Mouse (Mus musculus): ENCODE data around the gene Ncdn. TPM values are rescaled to one million over a fixed set of nuclear protein-coding genes. Genes with fewer than 3 reads are reported as not detected.

The Ncdn gene
- polyA plus RNA-seq, 1 experiment, result 42.4 TPM

DNA sequence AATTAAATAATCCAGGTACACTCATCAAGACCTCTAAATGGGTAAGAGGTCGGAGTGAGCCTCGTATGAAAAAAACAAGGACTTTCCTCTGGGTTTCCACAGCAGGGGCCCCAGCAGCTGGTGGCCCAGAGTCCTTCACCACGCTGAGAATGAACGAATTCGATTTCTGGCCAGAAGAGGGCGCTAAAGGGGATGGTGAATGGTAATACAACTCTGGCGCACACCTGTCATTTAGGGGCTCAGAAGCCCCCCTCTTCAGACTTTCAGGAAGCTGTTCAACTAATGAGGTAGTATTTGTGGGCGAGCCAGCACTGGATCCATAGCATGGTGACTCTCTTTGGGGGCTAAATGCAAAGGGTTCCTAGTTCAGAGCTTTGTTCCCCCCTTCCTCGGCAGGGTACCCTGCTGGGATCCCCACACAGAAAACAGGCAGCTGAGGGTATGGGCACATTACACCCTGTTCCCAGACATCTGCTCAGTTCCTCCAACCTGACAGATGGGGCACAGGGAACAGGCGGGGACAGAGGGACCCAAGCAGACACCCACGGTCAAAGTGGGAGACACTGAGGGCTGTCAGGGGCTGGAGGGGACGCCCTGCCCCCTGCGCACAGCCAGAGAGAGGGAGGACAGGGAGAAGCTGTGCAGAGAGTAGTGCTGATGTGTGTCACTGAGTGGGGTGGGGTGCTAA is 7.6 kb downstream of the Ncdn start:
- Histone ChIP-seq H3K4me3 (ENCODE audit: insufficient read depth, poor library complexity, severe bottlenecking) (no peak overlapping the region), H3ac (ENCODE audit: control insufficient read depth, insufficient read length, low read depth) (no peak overlapping the region), H3K27me3 (ENCODE audit: control insufficient read depth, insufficient read depth, insufficient read length) (no peaks in the 10 kb centered on the region), H3K36me3 (ENCODE audit: control insufficient read depth, insufficient read depth) (peaks cover 45% of the 10 kb centered on the region), H3K79me2 (ENCODE audit: control insufficient read depth, insufficient read depth) (peaks cover 23% of the 10 kb centered on the region), H3K79me3 (ENCODE audit: low read depth) (peaks cover 2% of the 10 kb centered on the region)
- TF ChIP-seq CTCF (IDR thresholded peaks at IDR 0.05; ENCODE audit: control insufficient read depth, insufficient read depth, insufficient read length) (peak; percentile 24), FOSL1 (IDR thresholded peaks at IDR 0.05; ENCODE audit: insufficient read depth, low read length, poor library complexity, severe bottlenecking) (no peak), MYOG (IDR thresholded peaks at IDR 0.05; ENCODE audit: control insufficient read depth, extremely low read depth, insufficient read length) (no peak), CEBPB (IDR thresholded peaks at IDR 0.05; ENCODE audit: low read depth) (no peak), USF1 (IDR thresholded peaks at IDR 0.05; ENCODE audit: low read depth) (no peak)

DNA sequence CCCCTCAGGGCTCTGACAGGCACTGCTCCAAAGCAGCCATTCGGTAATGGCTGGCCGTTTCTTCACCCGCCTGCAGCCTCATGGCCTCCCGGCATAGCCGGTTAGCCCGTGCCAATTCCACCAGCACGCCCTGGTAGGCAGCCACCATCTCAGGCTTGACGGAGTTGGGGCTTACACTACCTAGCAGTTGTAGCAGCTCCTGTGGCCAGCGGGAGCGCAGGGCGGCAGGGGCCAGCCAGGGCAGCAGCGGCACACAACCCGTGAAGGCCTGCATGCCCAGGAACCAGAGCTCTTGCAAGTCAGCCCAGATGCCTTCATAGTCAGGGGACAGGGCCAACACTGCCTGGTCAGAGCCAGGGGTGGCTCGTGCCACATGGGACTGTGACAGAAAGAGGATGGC is 8.4 kb downstream of the Ncdn start:
- peaks cover 2% of the 10 kb centered on the region for H3K79me3 ChIP-seq (ENCODE audit: low read depth)
- H3ac ChIP-seq (ENCODE audit: control insufficient read depth, insufficient read length, low read depth), result no peak overlapping the region
- no peak for TF ChIP-seq MAX (IDR thresholded peaks at IDR 0.05)
- no peak for TF ChIP-seq CEBPB (IDR thresholded peaks at IDR 0.05; ENCODE audit: low read depth)
- no peak for TF ChIP-seq MYOD1 (IDR thresholded peaks at IDR 0.05; ENCODE audit: control insufficient read depth, insufficient read length, low read depth)
- no peak for TF ChIP-seq USF1 (IDR thresholded peaks at IDR 0.05; ENCODE audit: low read depth)
- no peak for TF ChIP-seq FOSL1 (IDR thresholded peaks at IDR 0.05; ENCODE audit: insufficient read depth, low read length, poor library complexity, severe bottlenecking)
- TF ChIP-seq CTCF (IDR thresholded peaks at IDR 0.05; ENCODE audit: control insufficient read depth, insufficient read depth, insufficient read length), result no peak
- TF ChIP-seq MYOG (IDR thresholded peaks at IDR 0.05; ENCODE audit: control insufficient read depth, extremely low read depth, insufficient read length), result no peak
- peaks cover 42% of the 10 kb centered on the region for H3K36me3 ChIP-seq (ENCODE audit: control insufficient read depth, insufficient read depth)
- peaks cover 15% of the 10 kb centered on the region for H3K79me2 ChIP-seq (ENCODE audit: control insufficient read depth, insufficient read depth)
- no peaks in the 10 kb centered on the region for H3K27me3 ChIP-seq (ENCODE audit: control insufficient read depth, insufficient read depth, insufficient read length)
- H3K4me3 ChIP-seq (ENCODE audit: insufficient read depth, poor library complexity, severe bottlenecking), result no peak overlapping the region

GRCm38 (mm10) chr4:126743713-126744112 is 9.5 kb downstream of the Ncdn start:
- no peak overlapping the region for H3K4me3 ChIP-seq (ENCODE audit: insufficient read depth, poor library complexity, severe bottlenecking)
- peaks cover 4% of the 10 kb centered on the region for H3K79me2 ChIP-seq (ENCODE audit: control insufficient read depth, insufficient read depth)
- H3ac ChIP-seq (ENCODE audit: control insufficient read depth, insufficient read length, low read depth), result no peak overlapping the region
- no peaks in the 10 kb centered on the region for H3K79me3 ChIP-seq (ENCODE audit: low read depth)
- TF ChIP-seq FOSL1 (IDR thresholded peaks at IDR 0.05; ENCODE audit: insufficient read depth, low read length, poor library complexity, severe bottlenecking), result no peak
- TF ChIP-seq MAX (IDR thresholded peaks at IDR 0.05), result no peak
- TF ChIP-seq MYOD1 (IDR thresholded peaks at IDR 0.05; ENCODE audit: control insufficient read depth, insufficient read length, low read depth), result no peak
- no peak for TF ChIP-seq MYOG (IDR thresholded peaks at IDR 0.05; ENCODE audit: control insufficient read depth, extremely low read depth, insufficient read length)
- TF ChIP-seq USF1 (IDR thresholded peaks at IDR 0.05; ENCODE audit: low read depth), result no peak
- TF ChIP-seq CEBPB (IDR thresholded peaks at IDR 0.05; ENCODE audit: low read depth), result no peak
- TF ChIP-seq CTCF (IDR thresholded peaks at IDR 0.05; ENCODE audit: control insufficient read depth, insufficient read depth, insufficient read length), result no peak
- no peaks in the 10 kb centered on the region for H3K27me3 ChIP-seq (ENCODE audit: control insufficient read depth, insufficient read depth, insufficient read length)
- peaks cover 31% of the 10 kb centered on the region for H3K36me3 ChIP-seq (ENCODE audit: control insufficient read depth, insufficient read depth)

DNA sequence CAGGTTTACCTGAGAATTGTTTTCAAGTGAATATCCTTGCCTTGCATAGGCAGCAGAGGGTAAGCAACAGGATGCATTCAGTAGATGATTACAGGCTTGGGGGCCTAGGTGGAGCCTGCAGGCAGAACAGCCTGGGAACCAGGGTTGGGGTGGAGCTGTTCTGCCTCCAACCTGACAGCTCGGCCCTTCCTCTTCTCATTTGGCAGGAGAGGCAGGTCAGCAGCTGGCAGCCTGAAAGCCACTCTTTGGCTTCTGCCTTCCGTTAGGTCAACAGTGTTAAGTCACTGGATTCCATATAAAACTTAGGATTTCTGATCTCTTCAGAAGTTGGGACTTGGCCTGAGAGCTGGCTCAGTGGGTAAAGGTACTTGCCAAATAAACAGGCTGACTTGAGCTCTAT is 10.3 kb downstream of the Ncdn start:
- Histone ChIP-seq H3K36me3 (ENCODE audit: control insufficient read depth, insufficient read depth) (peaks cover 24% of the 10 kb centered on the region), H3K4me3 (ENCODE audit: insufficient read depth, poor library complexity, severe bottlenecking) (no peak overlapping the region), H3K79me3 (ENCODE audit: low read depth) (no peaks in the 10 kb centered on the region), H3K27me3 (ENCODE audit: control insufficient read depth, insufficient read depth, insufficient read length) (no peaks in the 10 kb centered on the region), H3ac (ENCODE audit: control insufficient read depth, insufficient read length, low read depth) (no peak overlapping the region), H3K79me2 (ENCODE audit: control insufficient read depth, insufficient read depth) (no peaks in the 10 kb centered on the region)
- TF ChIP-seq FOSL1 (IDR thresholded peaks at IDR 0.05; ENCODE audit: insufficient read depth, low read length, poor library complexity, severe bottlenecking) (no peak), MYOG (IDR thresholded peaks at IDR 0.05; ENCODE audit: control insufficient read depth, extremely low read depth, insufficient read length) (no peak), USF1 (IDR thresholded peaks at IDR 0.05; ENCODE audit: low read depth) (no peak)

GRCm38 (mm10) chr4:126741448-126741847 is 11.8 kb downstream of the Ncdn start:
- Histone ChIP-seq H3K36me3 (ENCODE audit: control insufficient read depth, insufficient read depth) (peaks cover 16% of the 10 kb centered on the region), H3ac (ENCODE audit: control insufficient read depth, insufficient read length, low read depth) (peak overlapping the region; percentile 30), H3K79me3 (ENCODE audit: low read depth) (no peaks in the 10 kb centered on the region), H3K79me2 (ENCODE audit: control insufficient read depth, insufficient read depth) (no peaks in the 10 kb centered on the region), H3K4me3 (ENCODE audit: insufficient read depth, poor library complexity, severe bottlenecking) (no peak overlapping the region), H3K27me3 (ENCODE audit: control insufficient read depth, insufficient read depth, insufficient read length) (peaks cover 9% of the 10 kb centered on the region)
- TF ChIP-seq CTCF (IDR thresholded peaks at IDR 0.05; ENCODE audit: control insufficient read depth, insufficient read depth, insufficient read length) (peak; percentile 75), CEBPB (IDR thresholded peaks at IDR 0.05; ENCODE audit: low read depth) (no peak), FOSL1 (IDR thresholded peaks at IDR 0.05; ENCODE audit: insufficient read depth, low read length, poor library complexity, severe bottlenecking) (no peak), MAX (IDR thresholded peaks at IDR 0.05) (no peak), MYOD1 (IDR thresholded peaks at IDR 0.05; ENCODE audit: control insufficient read depth, insufficient read length, low read depth) (no peak)

Measured in C2C12 (cell line).